Mouse (Mus musculus) v-Abl transformed pro-B cells (cell line): ENCODE results near the gene Ccl24.
"Not testable (repeated sequence)": the region's sequence is repeated elsewhere in the genome, so short reads cannot be mapped to it uniquely, and the experiment has no call there.

Experiments used
- in situ Hi-C, 2 experiments: fragments of 400-800 bp; cut with MboI; formaldehyde crosslinking; loops; one replicate each; pipeline ENCODE4 v1.15.1; 2025; ENCODE audit not compliant: unreplicated experiment in 2 of 2

Gene Ccl24

GRCm38 (mm10) chr5:135573006-135573405, at the start of gene Ccl24:
Gene Ccl24, minus strand, starts transcription at chr5:135573049.
- in situ Hi-C loops, result no loop called here

GRCm38 (mm10) chr5:135621725-135622124, 48.9 kb upstream of the Ccl24 start:
- in situ Hi-C loops, result no loop called here

- in situ Hi-C loops, result no loop called here
Measured at GRCm38 (mm10) chr5:135620526-135620925, 47.7 kb upstream of the Ccl24 start.

- in situ Hi-C loops, result loop anchor here (5.0 kb wide), 4 partner anchors 62 to 238 kb away; partner anchors contain the start of gene Hip1 (in 1 of the 2)
Measured at GRCm38 (mm10) chr5:135619741-135620140, 46.9 kb upstream of the Ccl24 start.

GRCm38 (mm10) chr5:135609794-135610193, 36.9 kb upstream of the Ccl24 start:
- in situ Hi-C loops, result loop anchor here in 1 of 2 experiments (5.0 kb wide), 1 partner anchor 207 kb away; no protein-coding TSS in a partner anchor

- in situ Hi-C loops, result no loop called here
Measured at GRCm38 (mm10) chr5:135607581-135607980, 34.7 kb upstream of the Ccl24 start.

GRCm38 (mm10) chr5:135606717-135607116, 33.9 kb upstream of the Ccl24 start:
- in situ Hi-C loops, result not testable (repeated sequence)

- in situ Hi-C loops, result not testable (repeated sequence)
Measured at GRCm38 (mm10) chr5:135604643-135605042, 31.8 kb upstream of the Ccl24 start.

GRCm38 (mm10) chr5:135589996-135590784, 17.3 kb upstream of the Ccl24 start:
- in situ Hi-C loops, result no loop called here

GRCm38 (mm10) chr5:135587764-135588163, 14.9 kb upstream of the Ccl24 start:
- in situ Hi-C loops, result no loop called here

GRCm38 (mm10) chr5:135585691-135586090, 12.8 kb upstream of the Ccl24 start:
- in situ Hi-C loops, result no loop called here

- in situ Hi-C loops, result no loop called here
Measured at GRCm38 (mm10) chr5:135582330-135582729, 9.5 kb upstream of the Ccl24 start.

- in situ Hi-C loops, result no loop called here
Measured at GRCm38 (mm10) chr5:135579331-135579751, 6.5 kb upstream of the Ccl24 start.

- in situ Hi-C loops, result no loop called here
Measured at GRCm38 (mm10) chr5:135576055-135576454, 3.2 kb upstream of the Ccl24 start.

- in situ Hi-C loops, result no loop called here
Measured at GRCm38 (mm10) chr5:135568698-135569097, 4.2 kb downstream of the Ccl24 start.

GRCm38 (mm10) chr5:135567556-135568265, 5.1 kb downstream of the Ccl24 start:
- in situ Hi-C loops, result no loop called here

GRCm38 (mm10) chr5:135563469-135563868, 9.4 kb downstream of the Ccl24 start, which contains the start of gene Ccl26:
Gene Ccl26, minus strand, starts transcription at chr5:135563569.
- in situ Hi-C loops, result no loop called here

- in situ Hi-C loops, result loop anchor here in 1 of 2 experiments (5.0 kb wide), 1 partner anchor 60 kb away; no protein-coding TSS in a partner anchor
Measured at GRCm38 (mm10) chr5:135557671-135558070, 15.2 kb downstream of the Ccl24 start.

GRCm38 (mm10) chr5:135557051-135557450, 15.8 kb downstream of the Ccl24 start:
- in situ Hi-C loops, result loop anchor here in 1 of 2 experiments (5.0 kb wide), 1 partner anchor 60 kb away; no protein-coding TSS in a partner anchor

- in situ Hi-C loops, result loop anchor here in 1 of 2 experiments (5.0 kb wide), 1 partner anchor 61 kb away; no protein-coding TSS in a partner anchor
Measured at GRCm38 (mm10) chr5:135556259-135556658, 16.6 kb downstream of the Ccl24 start.

GRCm38 (mm10) chr5:135551591-135551990, 21.3 kb downstream of the Ccl24 start:
- in situ Hi-C loops, result no loop called here
